Mouse (Mus musculus): Measurements from ENCODE around the gene Eng. TPM values are rescaled to one million over a fixed set of nuclear protein-coding genes. Genes with fewer than 3 reads are reported as not detected.

Eng gene
- polyA plus RNA-seq, 1 experiment from 2014 or later: 59.5 TPM

GRCm38 (mm10) chr2:32708643-32709042, 62.2 kb downstream of the Eng start:
- peaks cover 7% of the 10 kb centered on the region for H3K4me1 ChIP-seq (replicated peaks; ENCODE audit: control insufficient read depth, insufficient read depth, low read length)
- H3K36me3 ChIP-seq (ENCODE audit: control insufficient read depth, insufficient read depth, low read length): peaks cover 76% of the 10 kb centered on the region
- DNase-seq (ENCODE audit: low spot score): peak; percentile 83

GRCm38 (mm10) chr2:32709521-32710137, 63.2 kb downstream of the Eng start:
- WGBS: 93% methylated on average over 20 of the region's 20 CpGs
- Histone ChIP-seq H3K9me3 (ENCODE audit: control insufficient read depth, low read length) (no peaks in the 10 kb centered on the region), H3K36me3 (ENCODE audit: control insufficient read depth, insufficient read depth, low read length) (peaks cover 66% of the 10 kb centered on the region), H3K27me3 (replicated peaks; ENCODE audit: control insufficient read depth, insufficient read depth, low read length) (no peaks in the 10 kb centered on the region), H3K27ac (ENCODE audit: low read depth) (no peak overlapping the region), H3K4me3 (ENCODE audit: low read depth, low read length) (no peak overlapping the region), H3K9ac (ENCODE audit: low read length) (no peak overlapping the region), H3K4me1 (replicated peaks; ENCODE audit: control insufficient read depth, insufficient read depth, low read length) (peaks cover 17% of the 10 kb centered on the region), H3K4me2 (ENCODE audit: low read length) (no peak overlapping the region)
- DNase-seq (ENCODE audit: low spot score): no peak
- ATAC-seq (replicated peaks; ENCODE audit: low FRiP score, low TSS enrichment, low read depth): no peak

More at GRCm38 (mm10) chr2:32708643-32709042, 62.2 kb downstream of the Eng start:
- Histone ChIP-seq H3K4me2 (ENCODE audit: low read length) (no peak overlapping the region), H3K9ac (ENCODE audit: low read length) (no peak overlapping the region), H3K9me3 (ENCODE audit: control insufficient read depth, low read length) (no peaks in the 10 kb centered on the region), H3K27me3 (replicated peaks; ENCODE audit: control insufficient read depth, insufficient read depth, low read length) (no peaks in the 10 kb centered on the region), H3K4me3 (ENCODE audit: low read depth, low read length) (no peak overlapping the region), H3K27ac (ENCODE audit: low read depth) (no peak overlapping the region)
- WGBS: 40% methylated on average over 3 of the region's 3 CpGs
- ATAC-seq (replicated peaks; ENCODE audit: low FRiP score, low TSS enrichment, low read depth): no peak

- H3K9me3 ChIP-seq (ENCODE audit: control insufficient read depth, low read length): no peaks in the 10 kb centered on the region
- no peak for ATAC-seq (replicated peaks; ENCODE audit: low FRiP score, low TSS enrichment, low read depth)
- no peaks in the 10 kb centered on the region for H3K27me3 ChIP-seq (replicated peaks; ENCODE audit: control insufficient read depth, insufficient read depth, low read length)
- no peak overlapping the region for H3K27ac ChIP-seq (ENCODE audit: low read depth)
- H3K36me3 ChIP-seq (ENCODE audit: control insufficient read depth, insufficient read depth, low read length): peaks cover 58% of the 10 kb centered on the region
- DNase-seq (ENCODE audit: low spot score): no peak
- H3K4me3 ChIP-seq (ENCODE audit: low read depth, low read length): no peak overlapping the region
- H3K4me2 ChIP-seq (ENCODE audit: low read length): no peak overlapping the region
- peaks cover 23% of the 10 kb centered on the region for H3K4me1 ChIP-seq (replicated peaks; ENCODE audit: control insufficient read depth, insufficient read depth, low read length)
- 85% methylated on average over 5 of the region's 5 CpGs for WGBS
- no peak overlapping the region for H3K9ac ChIP-seq (ENCODE audit: low read length)
Measured at GRCm38 (mm10) chr2:32710425-32710824, 64.0 kb downstream of the Eng start.

GRCm38 (mm10) chr2:32711301-32712056, 65.1 kb downstream of the Eng start:
- Histone ChIP-seq H3K27ac (ENCODE audit: low read depth) (peak overlapping the region; percentile 94; the same call in 1 of the 2 replicates), H3K36me3 (ENCODE audit: control insufficient read depth, insufficient read depth, low read length) (peaks cover 47% of the 10 kb centered on the region), H3K27me3 (replicated peaks; ENCODE audit: control insufficient read depth, insufficient read depth, low read length) (no peaks in the 10 kb centered on the region), H3K4me3 (ENCODE audit: low read depth, low read length) (peak overlapping the region; percentile 92), H3K9me3 (ENCODE audit: control insufficient read depth, low read length) (no peaks in the 10 kb centered on the region), H3K9ac (ENCODE audit: low read length) (peak overlapping the region; percentile 68), H3K4me2 (ENCODE audit: low read length) (peak overlapping the region; percentile 54), H3K4me1 (replicated peaks; ENCODE audit: control insufficient read depth, insufficient read depth, low read length) (peaks cover 23% of the 10 kb centered on the region)
- no peak for ATAC-seq (replicated peaks; ENCODE audit: low FRiP score, low TSS enrichment, low read depth)
- DNase-seq (ENCODE audit: low spot score): no peak
- WGBS: 24% methylated on average over 9 of the region's 9 CpGs

- DNase-seq (ENCODE audit: low spot score): peak; percentile 79
- peaks cover 41% of the 10 kb centered on the region for H3K36me3 ChIP-seq (ENCODE audit: control insufficient read depth, insufficient read depth, low read length)
- no peaks in the 10 kb centered on the region for H3K27me3 ChIP-seq (replicated peaks; ENCODE audit: control insufficient read depth, insufficient read depth, low read length)
- ATAC-seq (replicated peaks; ENCODE audit: low FRiP score, low TSS enrichment, low read depth): peak; percentile 29
- peak overlapping the region; percentile 92 for H3K4me3 ChIP-seq (ENCODE audit: low read depth, low read length)
- H3K4me1 ChIP-seq (replicated peaks; ENCODE audit: control insufficient read depth, insufficient read depth, low read length): peaks cover 23% of the 10 kb centered on the region
- peak overlapping the region; percentile 54 for H3K4me2 ChIP-seq (ENCODE audit: low read length)
- H3K9ac ChIP-seq (ENCODE audit: low read length): peak overlapping the region; percentile 68
- H3K9me3 ChIP-seq (ENCODE audit: control insufficient read depth, low read length): no peaks in the 10 kb centered on the region
- under 1% methylated on average over 41 of the region's 41 CpGs for WGBS
- peak overlapping the region; percentile 94 for H3K27ac ChIP-seq (ENCODE audit: low read depth)
Measured at GRCm38 (mm10) chr2:32712108-32712551, 65.7 kb downstream of the Eng start.

- Histone ChIP-seq H3K4me3 (ENCODE audit: low read depth, low read length) (peak overlapping the region; percentile 92), H3K36me3 (ENCODE audit: control insufficient read depth, insufficient read depth, low read length) (peaks cover 36% of the 10 kb centered on the region), H3K27ac (ENCODE audit: low read depth) (peak overlapping the region; percentile 94), H3K27me3 (replicated peaks; ENCODE audit: control insufficient read depth, insufficient read depth, low read length) (no peaks in the 10 kb centered on the region), H3K9ac (ENCODE audit: low read length) (peak overlapping the region; percentile 68), H3K4me1 (replicated peaks; ENCODE audit: control insufficient read depth, insufficient read depth, low read length) (peaks cover 23% of the 10 kb centered on the region), H3K9me3 (ENCODE audit: control insufficient read depth, low read length) (no peaks in the 10 kb centered on the region), H3K4me2 (ENCODE audit: low read length) (peak overlapping the region; percentile 54)
- ATAC-seq (replicated peaks; ENCODE audit: low FRiP score, low TSS enrichment, low read depth) (peak; percentile 87), DNase-seq (ENCODE audit: low spot score) (peak; percentile 97)
- under 1% methylated on average over 32 of the region's 44 CpGs for WGBS
Measured at GRCm38 (mm10) chr2:32712586-32712933, 66.2 kb downstream of the Eng start.

GRCm38 (mm10) chr2:32712934-32713817, 66.8 kb downstream of the Eng start, which contains the start of gene Cdk9:
Cdk9 (minus strand) TSS chr2:32713076.
- Histone ChIP-seq H3K4me1 (replicated peaks; ENCODE audit: control insufficient read depth, insufficient read depth, low read length) (peaks cover 23% of the 10 kb centered on the region), H3K36me3 (ENCODE audit: control insufficient read depth, insufficient read depth, low read length) (peaks cover 30% of the 10 kb centered on the region), H3K4me2 (ENCODE audit: low read length) (peak within 1 kb of the TSS; percentile 54), H3K9ac (ENCODE audit: low read length) (peak within 1 kb of the TSS; percentile 68), H3K9me3 (ENCODE audit: control insufficient read depth, low read length) (no peaks in the 10 kb centered on the region), H3K4me3 (ENCODE audit: low read depth, low read length) (peak within 1 kb of the TSS; percentile 92), H3K27me3 (replicated peaks; ENCODE audit: control insufficient read depth, insufficient read depth, low read length) (no peaks in the 10 kb centered on the region), H3K27ac (ENCODE audit: low read depth) (peak within 1 kb of the TSS; percentile 94)
- ATAC-seq (replicated peaks; ENCODE audit: low FRiP score, low TSS enrichment, low read depth) (peak; percentile 86), DNase-seq (ENCODE audit: low spot score) (peak; percentile 99)
- WGBS: 0% methylated on average over 56 of the region's 79 CpGs

Measured in intestine, embryonic 14.5 days (tissue).